Comparison of ENCODE assay signal across 27 mouse cellular contexts in genomic region chr5:108522597-108522996, GRCm38 (mm10). TPM values are rescaled to one million over a fixed set of nuclear protein-coding genes. Genes with fewer than 3 reads are reported as not detected.
"Had no signal": no experiment of that assay in that cellular context is flagged by ENCODE, and none has a peak within 500 bp of the region (broad histone marks: within the 10 kb centered on the region; RNA-seq: fewer than 3 reads in every experiment).

No protein-coding gene starts in this region.

- DNase-seq: gastrocnemius, adult 2 months; gastrocnemius, postnatal 10 days; gastrocnemius, postnatal 25 days; heart, postnatal 10 days; heart, postnatal 4 days; kidney, adult 18-20 months; kidney, adult 8-10 months; kidney, postnatal 10 days; kidney, postnatal 25 days; kidney, postnatal 4 days; liver; liver, embryonic 13.5 days had no signal

- H3K27ac ChIP-seq: gastrocnemius, adult 2 months; heart, embryonic 10.5 days; hindbrain, embryonic 10.5 days; hindbrain, embryonic 12.5 days; hindbrain, embryonic 14.5 days; intestine, embryonic 15.5 days; layer of hippocampus, adult 2 months; limb, embryonic 10.5 days; limb, embryonic 12.5 days; liver, embryonic 13.5 days had no signal

- ATAC-seq: forebrain, embryonic 16.5 days; hindbrain, embryonic 16.5 days; inflammation-experienced regulatory T-cells, adult 6 months; intestine, embryonic 15.5 days; intestine, postnatal 0 days had no signal

- H3K4me3 ChIP-seq: gastrocnemius, adult 2 months; heart, embryonic 10.5 days; heart, embryonic 12.5 days; hindbrain, embryonic 10.5 days; hindbrain, embryonic 12.5 days; intestine, embryonic 15.5 days; layer of hippocampus, adult 2 months; limb, embryonic 10.5 days; limb, embryonic 12.5 days; liver, embryonic 13.5 days had no signal

RNA-seq across cellular contexts. Expression of gene Cplx1, which starts 27.2 kb away (rescaled TPM):
- total RNA-seq: gastrocnemius, adult 2 months; gastrocnemius, postnatal 25 days; granulocyte monocyte progenitor cell, adult 5-6 weeks; heart, postnatal 25 days had no signal
